Mouse (Mus musculus) ES-E14 (cell line): ENCODE measurements around the gene Gli3.

Source experiments
- CHD2 ChIP-seq: IDR thresholded peaks from 2 replicates; pipeline ENCODE4 v1.6.1; 2014; ENCODE audit warnings: mild to moderate bottlenecking, low read depth, low read length, inconsistent platforms
- HCFC1 ChIP-seq: IDR thresholded peaks from 2 replicates; pipeline ENCODE4 v1.6.1; 2012; ENCODE audit warnings: low read length, inconsistent platforms, borderline replicate concordance; ENCODE audit not compliant: insufficient read depth
- ZC3H11A ChIP-seq: IDR thresholded peaks from 2 replicates; pipeline ENCODE4 v1.6.1; 2012; ENCODE audit warnings: low read depth, mild to moderate bottlenecking, inconsistent platforms, low read length, borderline replicate concordance

DNA sequence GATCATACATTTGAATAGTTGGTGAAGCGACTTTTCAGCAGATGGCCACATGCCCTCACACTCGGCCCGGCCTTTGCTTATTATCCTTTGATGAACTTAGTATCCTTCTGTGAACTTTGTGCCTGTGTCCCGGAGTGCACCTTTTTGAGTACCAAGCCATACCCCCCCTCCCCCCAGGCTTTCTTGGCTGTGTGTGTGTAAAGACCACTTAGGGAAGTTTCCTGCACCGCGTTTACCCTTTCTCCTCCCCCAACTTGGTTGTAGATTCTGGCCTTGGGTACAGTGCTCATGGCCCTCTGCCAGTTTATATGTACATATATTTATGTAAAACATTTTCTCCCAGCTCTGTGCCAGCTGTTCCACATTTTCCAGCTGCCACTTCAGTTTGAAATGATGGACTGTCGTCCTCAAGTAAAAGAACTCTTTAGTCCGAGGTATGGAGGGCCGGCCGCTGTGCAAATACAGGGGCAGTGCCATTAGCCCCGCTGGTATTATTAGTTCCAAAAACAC is 1.8 kb downstream of the Gli3 start:
- TF ChIP-seq HCFC1 = no peak
- no peak for TF ChIP-seq ZC3H11A
- no peak for TF ChIP-seq CHD2
